Mouse (Mus musculus) kidney, adult 18-20 months (tissue): ENCODE measurements around the gene Morf4l1.
"Not testable (repeated sequence)": the region's sequence is repeated elsewhere in the genome, so short reads cannot be mapped to it uniquely, and the experiment has no call there.

ENCODE experiments used
- DNase-seq: peaks from one replicate; pipeline ENCODE4 v3.0.0; 2021

Gene Morf4l1

GRCm38 (mm10) chr9:90113651-90114566 lies 665 bp downstream of the Morf4l1 start:
- peak; percentile 94 for DNase-seq

- no peak for DNase-seq
These were observed 1.4 kb downstream of the Morf4l1 start for GRCm38 (mm10) chr9:90113151-90113550.

DNA sequence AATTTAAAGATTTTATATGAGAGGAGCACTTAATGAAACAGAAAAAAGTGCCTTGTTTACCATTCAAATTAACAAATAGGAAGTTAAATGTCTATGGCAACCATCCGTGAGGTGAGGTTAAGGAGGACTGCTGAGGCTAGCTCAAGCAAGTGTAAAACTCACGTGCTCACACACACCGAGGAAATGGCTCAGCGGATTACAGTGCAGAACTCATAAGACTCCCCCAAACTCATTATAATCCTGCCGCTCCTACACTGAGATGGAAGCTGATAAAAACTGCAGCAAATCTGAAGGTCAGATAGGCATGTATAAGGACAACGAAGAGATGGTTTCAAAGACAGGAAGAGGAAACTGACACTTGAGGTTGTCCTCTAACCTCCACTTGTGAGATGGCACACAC lies 5.2 kb downstream of the Morf4l1 start:
- no peak for DNase-seq

GRCm38 (mm10) chr9:90108272-90108671 lies 6.3 kb downstream of the Morf4l1 start:
- no peak for DNase-seq

DNA sequence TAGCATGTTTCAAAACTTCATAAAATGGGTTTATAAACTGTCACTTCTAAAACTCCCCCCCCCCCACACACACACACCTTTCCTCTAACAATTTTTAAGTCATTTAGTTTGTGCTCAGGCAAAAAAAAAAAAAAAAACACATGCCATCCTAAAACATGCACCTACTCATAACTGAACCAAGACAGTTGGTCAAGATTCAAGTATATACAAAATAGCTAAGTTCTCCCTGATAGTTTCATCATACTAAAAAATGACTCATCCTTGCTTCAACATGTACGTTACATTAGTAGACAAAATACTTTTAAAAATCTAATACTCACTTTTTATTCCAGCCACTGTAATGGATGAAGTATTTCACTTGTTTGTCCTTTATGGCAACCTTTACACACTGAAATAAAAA lies 7.7 kb downstream of the Morf4l1 start:
- no peak for DNase-seq

- no peak for DNase-seq
These were observed 9.1 kb downstream of the Morf4l1 start for GRCm38 (mm10) chr9:90105462-90105861.

DNA sequence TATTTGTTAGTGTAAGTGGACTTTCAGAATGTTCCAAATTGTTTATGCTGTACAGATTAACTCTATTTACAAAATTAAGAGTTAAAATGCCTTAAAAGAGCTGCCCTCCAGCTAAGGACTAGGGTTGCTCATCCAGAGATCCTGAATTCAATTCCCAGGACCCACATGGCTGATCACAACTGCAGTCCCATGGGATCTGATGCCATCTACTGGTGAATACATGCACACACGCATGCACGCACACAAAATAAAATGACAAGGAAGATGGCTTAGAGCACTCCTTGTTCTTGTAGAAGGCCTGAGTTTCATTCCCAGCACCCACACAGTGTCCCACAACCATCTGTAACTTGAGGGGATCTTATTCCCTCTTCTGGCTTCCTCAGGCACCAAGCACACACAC lies 13.8 kb downstream of the Morf4l1 start:
- DNase-seq, result no peak

DNA sequence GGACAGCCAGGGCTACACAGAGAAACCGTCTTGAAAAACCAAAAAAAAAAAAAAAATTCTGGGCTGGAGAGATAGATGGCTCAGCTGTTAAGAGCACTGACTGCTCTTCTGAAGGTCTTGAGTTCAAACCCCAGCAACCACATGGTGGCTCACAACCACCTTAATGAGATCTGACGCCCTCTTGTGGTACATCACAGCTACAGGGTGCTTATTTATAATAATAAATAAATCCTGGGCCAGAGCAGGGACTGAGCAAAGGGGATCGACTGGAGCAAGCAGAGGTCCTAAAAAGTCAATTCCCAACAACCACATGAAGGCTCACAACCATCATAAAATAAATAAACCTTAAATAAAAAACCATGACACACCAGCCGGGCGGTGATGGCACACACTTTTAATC lies 15.6 kb downstream of the Morf4l1 start:
- no peak for DNase-seq

DNA sequence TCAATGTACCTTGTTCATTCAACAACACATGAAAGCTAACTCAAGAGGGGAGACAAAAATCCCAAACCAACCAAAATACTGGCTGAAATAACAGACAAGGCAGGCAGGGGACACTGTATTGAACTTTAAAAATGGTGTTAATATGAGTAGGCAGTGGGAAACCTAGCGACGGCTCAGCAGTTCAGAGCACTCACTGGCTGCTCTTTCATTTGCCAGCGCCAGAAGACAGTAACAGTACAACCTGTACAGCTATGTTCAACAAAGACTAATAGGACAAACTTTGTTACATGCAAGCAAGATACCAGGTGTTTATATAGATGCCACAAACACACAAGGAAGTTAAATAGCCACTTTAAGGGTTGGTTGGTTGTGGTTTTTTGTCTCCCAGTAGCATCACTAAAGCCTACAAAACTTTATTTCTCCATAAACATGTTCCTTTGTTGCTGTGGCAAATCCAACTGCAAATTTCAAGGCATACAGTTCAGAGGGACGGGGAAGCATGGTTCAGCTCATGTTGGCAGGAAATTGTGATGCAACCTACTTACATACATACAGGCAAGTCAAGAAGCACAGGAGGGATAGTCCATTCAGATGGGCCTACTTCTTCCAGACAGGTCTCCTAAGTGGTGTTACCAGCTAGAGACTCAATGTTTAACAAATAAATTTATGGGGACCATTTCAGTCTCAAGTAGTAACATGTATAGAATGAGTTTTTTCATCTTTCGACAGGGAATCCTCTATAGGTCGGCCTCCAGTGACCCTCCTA lies 25.1 kb downstream of the Morf4l1 start:
- DNase-seq, result no peak

- no peak for DNase-seq
These were observed 26.6 kb downstream of the Morf4l1 start for GRCm38 (mm10) chr9:90087906-90088485.

DNA sequence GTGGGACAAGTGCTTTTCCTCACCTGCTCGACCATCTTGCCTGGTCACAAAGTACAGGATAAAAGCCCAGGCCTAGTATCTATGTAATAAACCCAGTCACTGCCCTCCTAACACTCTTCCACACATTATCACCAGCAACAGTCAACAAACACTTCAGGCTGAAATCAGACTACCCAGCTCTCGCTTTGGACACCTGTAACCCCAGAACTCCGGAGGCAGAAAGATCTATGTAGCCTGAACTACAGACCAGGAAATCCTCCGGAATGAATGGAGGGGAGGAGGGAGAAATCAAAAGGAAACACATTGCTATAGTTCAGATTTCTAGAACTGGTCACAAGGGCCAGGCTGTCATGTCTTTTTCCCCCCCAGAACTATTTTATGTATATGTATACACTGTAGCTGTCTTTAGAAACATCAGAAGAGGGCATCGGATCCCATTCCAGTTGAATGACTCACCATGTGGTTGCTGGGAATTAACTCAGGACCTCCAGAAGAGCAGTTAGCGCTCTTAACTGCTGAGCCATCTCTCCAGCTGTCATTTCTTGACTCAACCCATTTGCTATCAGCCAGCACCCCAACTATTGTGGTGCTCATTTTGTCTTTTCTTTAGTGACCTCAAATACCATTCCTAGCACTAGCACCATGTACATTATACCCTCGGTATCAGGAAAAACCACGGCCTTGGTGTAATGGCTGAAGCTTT lies 29.7 kb downstream of the Morf4l1 start:
- no peak for DNase-seq

- no peak for DNase-seq
These were observed 30.4 kb downstream of the Morf4l1 start for GRCm38 (mm10) chr9:90084152-90084551.

GRCm38 (mm10) chr9:90082992-90083391 lies 31.6 kb downstream of the Morf4l1 start:
- DNase-seq, result no peak

DNA sequence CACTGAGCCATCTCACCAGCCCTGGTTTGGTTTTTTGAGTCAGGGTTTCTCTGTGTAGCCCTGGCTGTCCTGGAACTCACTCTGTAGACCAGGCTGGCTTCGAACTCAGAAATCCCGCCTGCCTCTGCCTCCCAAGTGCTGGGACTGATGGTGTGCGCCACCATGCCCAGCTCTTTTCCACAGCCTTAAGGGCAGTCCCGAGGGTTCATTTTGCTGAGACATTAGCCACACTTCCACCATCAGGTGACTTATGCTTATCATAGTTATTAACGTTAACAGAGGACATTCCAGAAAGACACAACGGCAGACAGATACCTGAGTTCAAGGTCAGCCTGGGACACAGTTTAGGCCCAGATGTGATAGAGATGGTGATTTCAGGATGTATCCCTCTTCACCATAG lies 32.6 kb downstream of the Morf4l1 start:
- not testable (repeated sequence) for DNase-seq

GRCm38 (mm10) chr9:90076849-90077461 lies 37.6 kb downstream of the Morf4l1 start:
- DNase-seq, result peak; percentile 82

DNA sequence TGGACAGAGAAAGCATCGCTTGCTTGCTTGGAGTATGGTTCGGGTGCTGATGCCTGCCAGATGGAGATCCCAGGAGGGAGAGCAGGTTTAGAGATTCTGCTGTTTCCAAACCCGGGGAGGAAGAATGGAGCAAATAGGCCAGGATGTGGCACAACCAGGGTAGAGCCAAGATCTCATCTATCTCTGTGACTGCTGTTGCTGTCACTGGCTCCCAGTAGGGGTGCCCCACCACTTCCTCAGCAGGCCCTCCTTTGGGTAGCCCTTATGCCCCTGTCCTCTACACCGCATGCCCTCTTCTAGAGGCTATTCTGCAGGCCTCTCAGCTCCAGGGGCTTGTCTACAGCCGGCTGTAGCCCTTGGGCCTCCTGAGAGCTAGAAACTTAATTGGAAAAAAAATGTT lies 38.4 kb downstream of the Morf4l1 start:
- DNase-seq, result no peak

- DNase-seq, result no peak
These were observed 39.2 kb downstream of the Morf4l1 start for GRCm38 (mm10) chr9:90075336-90075735.

DNA sequence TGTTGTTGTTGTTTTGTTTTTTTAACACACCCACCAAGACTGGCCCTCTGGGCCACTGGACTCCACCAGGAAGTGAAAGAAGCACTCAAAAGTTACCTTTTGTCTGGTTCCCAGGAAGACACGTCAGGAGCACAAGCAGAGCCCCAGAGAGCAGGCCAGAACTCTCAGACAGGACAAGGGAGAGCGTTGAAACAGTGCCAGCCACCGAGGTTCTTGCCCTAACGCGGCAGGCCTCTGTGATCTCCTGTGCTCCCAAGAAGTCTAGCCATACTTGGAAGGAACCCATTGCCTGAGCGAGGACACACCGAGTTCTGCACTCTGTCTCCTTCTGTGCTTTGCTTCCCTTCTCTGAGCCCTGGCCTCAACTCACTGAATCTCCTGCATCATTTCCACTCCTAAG lies 44.4 kb downstream of the Morf4l1 start:
- no peak for DNase-seq

- no peak for DNase-seq
These were observed 45.1 kb downstream of the Morf4l1 start for GRCm38 (mm10) chr9:90069485-90069884.

- no peak for DNase-seq
These were observed 45.8 kb downstream of the Morf4l1 start for GRCm38 (mm10) chr9:90068786-90069185.

- DNase-seq, result no peak
These were observed 47.2 kb downstream of the Morf4l1 start for GRCm38 (mm10) chr9:90067341-90067740.

GRCm38 (mm10) chr9:90060932-90061331 lies 53.6 kb downstream of the Morf4l1 start:
- DNase-seq, result not testable (repeated sequence)

- DNase-seq, result no peak
These were observed 54.0 kb downstream of the Morf4l1 start for GRCm38 (mm10) chr9:90060574-90060875.
